Mouse (Mus musculus) layer of hippocampus, adult 11-12 months (tissue): ENCODE measurements at regions not wholly inside any gene's neighbourhood (a gene's known extent, or its start where the extent isn't known, plus 50 kb on each side); places are given as distances from the start of the nearest gene placed in this dataset.

Experiments used
- DNase-seq: peaks from one replicate; pipeline ENCODE4 v3.0.0; 2022; ENCODE audit warnings: low spot score

DNA sequence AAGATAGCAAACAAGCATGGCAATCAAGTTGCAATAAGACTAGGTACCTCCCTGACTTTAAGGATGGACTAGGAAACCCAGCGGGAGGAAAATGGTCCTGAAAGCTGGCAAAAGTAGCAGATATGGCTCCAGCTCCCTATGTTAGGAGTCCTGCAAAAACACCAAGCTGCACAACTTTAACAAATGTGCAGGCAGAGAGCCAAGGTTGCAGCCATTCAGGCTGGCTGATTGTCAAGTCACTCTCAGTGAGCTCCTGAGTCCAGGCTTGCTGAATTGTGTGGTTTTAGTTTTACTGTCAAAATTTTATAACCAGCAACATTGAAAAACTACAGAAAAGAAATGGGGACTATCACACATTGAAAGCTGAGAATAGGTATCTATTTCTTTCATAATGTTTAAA is 1122.8 kb upstream of the Slc10a2 start:
- DNase-seq = no peak

DNA sequence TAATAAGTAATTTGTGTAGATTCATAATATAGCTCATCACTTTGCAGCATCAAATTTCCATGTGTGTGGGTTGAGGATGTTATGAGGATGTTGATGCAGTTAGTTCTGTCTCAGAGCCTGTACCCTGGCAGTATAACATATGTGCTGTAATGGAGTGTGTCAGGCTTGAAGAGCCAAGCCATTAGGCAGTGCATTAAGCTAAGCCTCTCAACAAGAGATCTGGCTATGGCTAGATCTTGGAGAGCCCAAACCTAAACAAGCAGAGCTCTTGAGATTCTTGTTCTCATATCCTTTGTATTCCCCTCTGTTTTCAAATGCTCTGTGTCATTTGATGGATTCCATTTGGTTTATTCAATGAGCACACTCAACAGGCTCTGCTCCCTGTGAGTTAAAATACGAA is 1120.0 kb upstream of the Slc10a2 start:
- DNase-seq = no peak

DNA sequence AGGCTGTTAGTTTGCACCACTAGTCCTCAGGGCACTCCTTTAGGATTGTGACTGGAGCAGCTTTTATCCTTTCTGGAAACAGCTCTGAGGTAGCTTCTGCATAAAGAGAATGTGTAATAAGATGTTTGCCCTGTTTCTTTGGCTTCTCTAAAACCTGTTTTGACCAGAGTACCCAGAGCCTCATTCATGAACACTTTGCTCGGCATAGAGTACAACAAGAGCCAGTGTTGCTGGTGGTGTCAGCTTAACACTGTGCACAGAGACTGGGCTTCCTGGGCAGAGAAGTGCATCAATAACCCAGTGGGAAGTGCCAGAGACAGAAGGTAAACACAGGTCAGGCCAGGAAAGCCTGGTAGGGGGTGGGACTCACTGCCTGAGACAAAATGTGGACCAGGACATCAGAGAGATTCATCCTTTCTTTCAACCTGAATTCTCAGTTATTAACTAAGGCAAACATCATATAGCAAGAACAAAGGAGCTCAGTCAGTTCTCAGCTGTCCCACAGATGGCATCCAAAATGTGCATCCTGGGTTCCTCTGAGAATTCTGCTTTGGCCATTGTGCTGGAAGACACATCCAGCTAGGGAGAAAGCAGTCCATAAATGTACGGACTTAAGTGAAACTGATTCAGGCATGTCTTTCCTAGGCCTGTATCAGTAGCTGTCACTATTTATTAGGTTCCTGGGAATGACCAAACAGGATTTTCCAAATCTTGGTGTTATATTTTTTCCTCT is 1102.6 kb upstream of the Slc10a2 start:
- DNase-seq = no peak

DNA sequence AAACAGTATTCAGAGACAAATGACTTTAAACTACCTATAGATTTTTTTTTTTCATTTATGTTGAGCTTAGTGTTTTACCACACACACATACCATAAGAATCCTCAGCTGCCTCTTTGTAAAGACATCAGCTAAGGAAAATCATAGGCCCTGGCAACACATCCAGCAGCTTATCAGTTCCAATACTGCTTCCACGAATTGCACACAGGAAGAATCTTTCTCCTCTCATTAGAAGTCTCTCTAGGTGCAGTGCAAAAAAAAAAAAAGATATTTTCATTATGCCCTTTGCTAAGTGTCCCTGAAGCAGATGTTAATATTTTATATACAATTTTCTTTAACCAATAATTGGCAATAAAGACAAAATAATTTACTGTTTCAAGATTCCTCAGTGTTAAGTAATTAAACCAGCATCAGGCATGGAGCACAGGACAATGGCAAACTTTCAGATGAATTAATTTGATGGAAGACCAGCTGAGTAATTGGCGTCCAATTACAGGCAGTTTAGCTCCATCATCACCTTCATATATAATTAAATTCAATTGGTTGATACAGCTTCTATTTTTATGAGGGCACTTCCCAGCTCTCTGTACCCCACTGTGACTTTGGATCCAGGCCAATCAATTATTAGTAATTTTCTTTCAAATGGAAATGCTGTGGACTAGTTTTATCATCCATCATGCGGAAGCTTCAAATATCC is 1099.0 kb upstream of the Slc10a2 start:
- no peak for DNase-seq

DNA sequence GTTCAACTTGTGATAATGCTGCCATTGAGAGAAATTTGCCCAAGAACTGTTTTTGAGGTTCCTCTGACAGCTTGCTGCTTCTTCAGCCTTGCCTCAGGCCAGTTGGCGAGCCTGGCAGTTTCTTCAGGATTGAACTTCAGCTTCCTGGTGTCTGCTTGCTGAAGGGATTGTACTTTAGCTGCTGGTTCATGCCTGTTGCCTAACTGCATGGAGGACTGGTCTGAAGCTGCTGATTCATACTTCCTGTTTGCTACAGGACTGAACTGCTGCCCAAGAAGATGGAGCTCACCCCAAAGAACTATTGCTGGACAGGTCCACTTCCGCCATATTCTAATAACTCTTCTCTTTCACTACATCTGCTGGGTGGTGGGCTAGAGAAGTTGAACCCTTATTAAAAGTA is 1086.3 kb upstream of the Slc10a2 start:
- no peak for DNase-seq

DNA sequence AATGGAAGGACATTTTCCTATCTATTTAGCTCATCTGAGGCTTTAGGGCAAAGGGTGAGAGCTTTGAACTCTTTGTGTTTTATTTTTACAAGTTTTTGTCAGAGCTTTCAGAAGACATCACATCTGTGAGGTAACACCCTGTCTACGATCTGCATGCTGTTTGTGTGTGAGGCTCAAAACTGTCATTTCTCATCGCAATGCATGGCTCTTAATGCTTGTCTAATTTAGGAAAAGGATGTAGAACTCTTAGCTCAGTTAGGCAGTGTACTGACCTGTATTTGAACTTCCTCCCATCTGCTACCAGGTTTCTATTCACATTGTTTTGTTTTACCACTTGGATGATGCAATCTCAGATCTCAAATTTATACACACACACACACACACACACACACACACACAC is 1083.3 kb upstream of the Slc10a2 start:
- no peak for DNase-seq

DNA sequence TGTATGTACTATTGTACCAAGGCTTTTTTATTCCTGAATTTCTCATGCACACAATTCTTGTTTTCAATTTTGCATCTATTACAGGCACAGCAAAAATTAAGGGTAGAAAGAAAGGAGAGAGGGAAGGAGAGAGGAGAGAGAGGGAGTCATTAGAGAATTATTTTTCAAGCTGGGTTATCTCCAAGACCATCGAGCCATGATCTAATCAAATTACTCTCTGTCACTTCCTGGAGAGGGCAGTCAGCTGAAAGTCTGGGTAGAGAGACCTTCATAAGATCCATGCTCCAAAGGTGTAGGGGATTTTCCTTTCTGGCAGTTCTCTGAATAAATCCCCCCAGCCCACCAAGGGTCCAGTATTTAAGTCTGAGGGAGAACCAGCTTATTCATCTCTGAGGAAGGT is 1081.4 kb upstream of the Slc10a2 start:
- DNase-seq = no peak

DNA sequence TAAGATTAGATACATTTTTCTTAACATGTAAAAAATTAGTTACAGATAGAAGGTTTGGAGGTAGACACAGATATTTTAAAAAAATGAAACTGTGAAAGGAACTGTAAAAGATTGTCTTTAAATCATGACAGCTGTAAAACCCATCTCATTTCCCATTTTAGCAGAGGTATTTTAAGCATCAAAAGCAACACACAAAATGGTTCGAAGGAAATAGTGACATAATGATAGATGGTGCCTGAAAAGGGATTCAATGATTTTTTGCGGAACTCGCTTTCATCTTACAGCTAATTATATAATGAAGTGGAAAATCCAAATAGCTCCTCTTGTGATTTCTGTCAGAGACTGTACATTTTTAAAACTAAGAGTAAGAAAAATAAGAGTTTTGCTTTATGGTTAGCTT is 1074.5 kb upstream of the Slc10a2 start:
- DNase-seq = no peak

DNA sequence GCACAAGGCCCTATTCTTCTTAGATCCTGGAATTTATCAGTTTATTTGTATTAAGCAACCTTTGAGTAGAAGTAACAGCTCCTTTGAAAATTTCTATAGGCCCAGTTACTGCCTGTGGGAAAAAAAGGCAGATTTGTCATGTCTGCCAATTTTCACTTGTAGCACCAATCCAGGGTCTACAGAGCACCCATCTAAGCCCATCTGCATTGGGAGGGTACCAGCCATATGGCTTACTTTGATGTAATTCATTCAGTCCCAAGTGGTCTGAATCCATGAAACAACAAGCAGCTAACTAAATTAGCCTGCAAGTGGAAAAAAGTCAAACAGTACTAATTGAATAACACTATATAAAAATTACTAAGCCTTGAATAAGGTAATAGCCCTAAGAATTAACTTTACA is 1061.3 kb upstream of the Slc10a2 start:
- no peak for DNase-seq

DNA sequence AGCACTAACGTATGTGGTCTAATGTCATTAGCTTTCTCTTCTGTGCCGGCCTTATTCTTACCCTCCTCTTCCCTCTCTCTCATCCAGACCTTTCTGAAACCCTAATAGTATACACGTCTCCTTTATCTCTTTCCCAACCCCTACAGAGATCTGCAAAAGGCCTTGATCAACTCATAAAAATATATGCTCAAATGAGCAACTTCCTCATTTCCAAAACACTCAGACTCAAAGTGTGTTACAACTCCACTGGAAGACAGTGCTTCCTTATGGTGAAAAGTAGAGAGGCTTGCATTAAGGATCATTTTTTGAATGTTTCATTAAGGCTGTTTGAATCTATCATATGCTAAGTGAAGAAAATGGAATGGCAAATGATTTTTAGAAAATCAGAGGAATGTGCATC is 1060.1 kb upstream of the Slc10a2 start:
- no peak for DNase-seq

DNA sequence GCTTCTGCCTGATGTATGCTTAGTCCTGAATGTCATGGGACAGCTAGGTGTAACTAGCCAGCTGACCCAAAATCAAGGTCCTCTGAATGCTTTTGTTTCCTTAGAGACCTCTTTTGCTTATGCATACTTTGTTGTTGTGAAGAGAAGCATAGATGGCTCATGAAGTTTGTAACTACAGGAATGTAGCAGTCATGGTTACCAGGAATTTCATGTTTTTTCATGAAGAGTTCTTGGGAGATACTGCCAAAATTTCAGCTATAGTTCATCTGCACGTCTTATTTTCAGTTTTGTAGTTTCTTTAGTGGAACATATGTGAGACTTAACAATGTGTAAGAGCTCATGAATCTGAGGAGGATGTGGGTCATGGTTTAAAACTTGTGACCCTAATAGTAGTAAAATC is 1059.6 kb upstream of the Slc10a2 start:
- DNase-seq = no peak

DNA sequence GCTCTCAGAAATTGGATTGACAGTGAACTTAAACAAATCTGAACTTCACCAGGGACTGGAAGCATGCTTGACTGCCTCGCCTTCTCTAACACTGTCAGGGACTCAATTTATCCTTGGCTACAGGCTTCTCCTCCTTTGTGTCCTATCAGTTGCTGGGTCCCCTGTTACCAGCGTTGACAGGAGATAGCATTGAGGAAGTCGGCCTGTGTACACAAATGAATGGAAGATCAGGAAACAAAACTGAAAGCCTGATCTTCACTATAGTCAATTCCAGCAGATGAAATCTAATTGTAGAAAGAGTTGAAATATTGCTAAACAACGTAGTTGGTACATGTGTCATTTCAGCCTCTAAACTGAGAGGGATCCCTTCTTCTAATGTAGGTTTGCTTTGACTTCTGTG is 1039.4 kb upstream of the Slc10a2 start:
- no peak for DNase-seq

DNA sequence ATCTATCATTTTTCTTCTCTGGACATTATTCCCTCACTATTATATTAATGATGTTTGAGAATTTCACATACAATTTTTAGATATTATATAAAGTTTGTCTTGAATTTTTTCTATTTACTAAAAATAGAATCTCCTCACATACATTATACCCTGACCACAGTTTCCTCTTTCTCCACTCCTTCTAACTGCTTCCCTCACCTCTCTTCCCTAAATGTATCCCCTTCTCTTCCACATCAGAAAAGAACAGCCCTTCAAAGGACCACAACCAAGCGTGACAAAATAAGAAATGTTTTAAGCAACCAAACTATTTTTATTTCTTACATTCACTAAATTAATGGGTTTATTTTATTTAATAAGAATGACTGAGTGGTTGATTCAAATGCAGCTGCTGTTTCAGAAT is 1034.9 kb upstream of the Slc10a2 start:
- DNase-seq = no peak

DNA sequence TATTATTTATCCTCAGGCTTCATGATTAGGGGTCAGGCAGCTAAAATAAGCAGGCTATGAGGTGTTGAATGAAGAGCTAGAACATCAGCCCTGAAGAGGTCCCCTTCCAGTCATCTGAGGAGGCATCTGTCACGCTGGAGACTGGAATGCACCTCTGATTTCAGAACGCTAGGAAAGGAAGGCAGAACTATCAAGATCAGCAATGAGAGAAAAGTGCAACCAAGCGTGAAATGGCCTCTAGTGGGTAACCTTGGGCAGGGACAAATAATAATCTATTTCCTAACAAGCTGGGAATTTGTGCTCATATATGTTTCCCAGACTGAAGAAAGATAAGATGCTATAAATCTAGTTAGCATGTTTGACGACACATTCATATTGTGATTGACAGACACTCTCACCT is 1034.0 kb upstream of the Slc10a2 start:
- DNase-seq = no peak

DNA sequence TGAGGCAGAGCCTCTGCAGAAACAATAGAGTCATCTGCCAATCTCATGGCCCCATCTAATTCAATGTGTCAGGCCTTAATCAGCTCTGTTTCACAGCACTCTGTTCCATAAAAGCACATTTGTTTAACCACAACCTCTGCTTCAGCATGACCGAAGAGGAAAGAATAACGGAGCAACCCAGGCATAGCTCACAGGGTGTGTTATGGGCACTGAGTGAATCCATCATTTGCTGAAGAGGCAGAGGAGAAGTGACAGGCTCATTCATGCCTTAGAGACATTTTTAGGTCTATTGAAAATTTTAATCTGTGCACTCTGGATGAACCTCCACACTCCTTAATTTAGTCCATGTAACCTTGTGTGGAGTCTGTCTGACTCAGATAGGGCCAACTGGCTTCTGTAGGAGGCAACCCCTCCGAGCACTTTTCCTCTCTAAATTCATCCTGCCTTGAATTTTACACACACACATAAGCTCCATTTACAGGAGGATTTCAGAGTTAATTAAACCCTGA is 1027.1 kb upstream of the Slc10a2 start:
- DNase-seq = no peak

DNA sequence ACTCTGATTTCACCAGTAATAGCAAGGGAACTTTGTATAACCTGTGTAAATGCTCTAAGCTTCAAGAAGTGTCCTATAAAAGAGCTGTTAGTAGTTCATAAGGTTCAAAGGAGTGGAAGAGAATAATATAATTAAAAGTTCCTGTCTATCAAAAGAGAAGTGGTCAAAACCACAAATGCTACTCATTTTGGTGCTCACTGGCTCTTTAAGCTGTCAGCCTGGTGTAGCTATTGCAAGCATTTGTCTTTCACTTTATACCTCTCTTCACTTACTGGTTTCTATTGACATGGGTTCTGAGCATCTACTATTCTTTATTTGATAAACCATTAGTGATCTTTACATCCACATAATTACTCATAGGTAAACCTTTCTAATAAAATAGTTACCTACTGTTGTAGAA is 1020.1 kb upstream of the Slc10a2 start:
- no peak for DNase-seq

DNA sequence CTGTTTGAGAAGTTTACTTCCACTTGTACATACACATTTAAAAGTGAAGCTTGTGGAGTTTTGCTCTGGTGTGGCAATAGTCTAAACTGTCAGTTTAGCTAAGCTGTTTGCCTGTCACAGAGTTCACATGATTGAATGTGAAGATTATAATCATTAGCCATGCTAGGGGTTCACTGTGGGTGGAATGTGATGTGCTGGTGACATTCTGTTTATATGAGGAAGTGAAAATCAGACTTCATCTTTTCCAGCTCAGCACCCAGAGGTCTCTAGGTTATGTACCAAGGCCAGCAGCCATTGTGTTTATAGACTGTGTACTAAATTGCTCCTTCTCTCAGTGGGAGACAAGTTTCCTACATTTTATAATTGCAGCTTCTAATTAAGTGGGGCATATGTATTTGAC is 1014.4 kb upstream of the Slc10a2 start:
- DNase-seq = no peak

DNA sequence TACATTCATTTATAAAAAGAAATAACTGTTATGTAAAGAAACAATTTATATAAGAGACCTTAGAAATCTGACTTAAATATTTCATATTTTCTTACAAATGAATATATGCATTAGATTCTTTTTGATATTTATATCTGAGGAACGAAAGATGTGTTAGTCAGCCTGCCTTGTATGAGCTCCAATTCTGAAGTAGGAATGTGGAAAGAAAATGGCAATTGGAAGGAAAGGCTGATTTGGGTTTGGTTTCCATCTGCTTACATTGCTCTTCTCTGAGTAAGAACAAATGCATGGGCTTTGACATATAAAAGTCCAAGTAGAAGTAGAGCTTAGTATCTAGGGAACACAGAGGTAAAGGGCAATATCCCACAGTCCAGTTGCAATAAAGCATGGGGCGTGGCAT is 1006.2 kb upstream of the Slc10a2 start:
- DNase-seq = peak; percentile 5

DNA sequence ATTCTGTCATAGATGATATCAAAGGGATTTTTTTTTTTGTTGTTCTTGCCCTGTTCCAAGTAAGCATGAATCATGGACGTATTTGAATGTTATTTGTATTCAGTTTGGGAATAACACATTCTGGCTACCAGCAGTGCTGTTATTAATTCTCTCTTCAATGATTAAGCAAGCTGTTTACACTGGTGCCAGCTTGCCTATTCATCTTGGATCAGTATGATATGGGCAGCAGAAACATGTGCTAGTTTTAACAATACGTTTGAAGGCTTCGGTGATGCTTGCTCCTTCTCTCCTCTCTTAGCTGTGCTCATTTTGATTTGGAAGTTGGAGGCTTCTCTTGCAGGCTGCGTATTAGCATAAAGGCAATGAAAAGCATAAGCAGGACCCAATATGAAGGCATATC is 984.9 kb upstream of the Slc10a2 start:
- peak; percentile 6 for DNase-seq

DNA sequence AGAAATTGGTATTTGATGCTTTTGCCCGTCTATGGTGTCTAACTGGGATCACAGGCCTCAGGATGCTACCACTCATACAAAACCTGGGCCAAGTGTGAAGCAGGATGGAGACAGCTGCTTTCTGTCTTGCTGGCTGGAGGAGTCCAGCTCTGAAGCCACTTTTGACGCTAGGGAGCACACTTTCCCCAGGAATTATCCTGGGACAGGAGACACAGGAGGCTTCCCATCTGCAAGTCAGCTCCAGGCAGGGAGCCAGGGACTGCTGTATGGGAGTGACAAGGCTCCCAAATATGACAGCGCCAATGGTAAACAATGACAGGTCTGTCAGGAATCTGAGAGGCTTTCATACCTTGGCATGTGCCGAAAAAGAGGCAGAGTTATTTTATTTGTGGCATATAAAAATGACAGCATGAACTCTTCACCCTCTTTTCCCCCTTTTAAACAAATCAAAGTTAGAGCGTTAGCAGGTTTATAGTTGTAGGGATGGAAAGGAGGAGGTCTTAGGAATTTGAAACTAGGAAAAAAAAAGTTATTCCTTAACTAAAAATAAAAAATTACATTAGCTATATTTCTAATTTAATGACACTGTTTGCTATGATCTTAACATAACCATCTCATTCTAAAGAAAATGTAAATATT is 938.9 kb upstream of the Slc10a2 start:
- peak; percentile 40 for DNase-seq

DNA sequence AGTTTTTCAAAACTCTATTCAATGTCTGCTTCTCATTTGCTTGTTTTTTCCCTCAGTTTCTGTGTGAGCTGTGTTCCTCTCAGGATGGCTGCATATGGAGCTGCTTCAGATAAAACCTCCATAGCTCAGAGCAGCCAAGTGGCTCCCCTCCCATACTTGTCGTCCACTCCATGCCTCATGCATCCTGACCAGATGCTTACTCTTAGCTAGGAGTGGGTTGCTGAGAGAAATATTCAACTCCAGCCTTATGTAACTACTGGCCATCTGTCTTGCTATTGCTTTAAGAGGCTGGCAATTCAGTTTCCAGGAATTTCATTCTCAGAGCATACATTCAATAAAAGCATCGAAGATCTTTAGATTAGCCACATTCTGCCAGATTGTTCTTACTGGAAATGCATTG is 907.1 kb upstream of the Slc10a2 start:
- peak; percentile 37 for DNase-seq

DNA sequence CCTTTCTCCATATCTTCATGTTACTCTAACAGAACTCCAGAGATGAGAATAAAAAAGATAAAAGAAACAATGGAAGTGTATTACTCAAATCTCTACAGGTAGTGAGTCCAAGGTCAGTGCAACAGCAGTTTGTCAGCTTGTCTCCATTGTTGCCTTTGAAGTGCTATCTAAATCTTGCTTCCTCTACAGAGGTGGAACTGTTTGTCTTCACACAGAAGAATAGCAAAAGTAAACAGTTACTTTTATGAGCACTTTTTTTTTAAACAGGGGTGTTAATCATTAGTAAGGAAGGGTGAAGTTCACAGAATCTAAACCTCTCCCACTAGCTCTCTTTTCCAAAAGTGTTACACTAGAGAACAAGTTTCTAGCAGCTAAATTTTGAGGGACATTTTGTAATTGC is 906.0 kb upstream of the Slc10a2 start:
- DNase-seq = no peak

DNA sequence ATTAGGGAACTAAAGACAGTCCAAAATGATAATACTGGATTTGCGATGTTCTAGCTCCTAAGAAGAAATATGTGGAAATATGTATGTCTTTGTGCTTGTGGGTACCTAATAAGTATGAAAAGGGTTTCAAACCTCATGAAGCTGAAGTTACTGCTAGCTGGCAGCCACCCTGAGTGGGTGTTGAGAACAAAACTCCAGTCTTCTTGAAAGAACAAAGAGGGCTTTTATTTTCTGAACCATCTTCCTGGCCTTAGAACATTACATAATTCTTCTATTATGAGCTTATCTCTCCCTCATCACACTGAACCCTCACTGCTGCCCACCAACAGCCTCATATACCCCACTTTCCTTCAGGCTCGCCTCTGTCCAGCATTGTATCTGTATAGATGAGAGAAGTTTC is 905.6 kb upstream of the Slc10a2 start:
- DNase-seq = no peak
